Mouse (Mus musculus) heart, adult 2 months (tissue): ENCODE measurements around the gene Sept9.
A peak's percentile ranks its signal among the peaks of the same experiment; 100 is the strongest.

Source experiments
- CTCF ChIP-seq: fragments of 200-600 bp; IDR thresholded peaks from 2 replicates; pipeline ENCODE4 v1.8.1; 2022; ENCODE audit warnings: antibody characterized with exemption, mild to moderate bottlenecking, moderate library complexity
- EP300 ChIP-seq: fragments of 200-500 bp; IDR thresholded peaks from 2 replicates; pipeline ENCODE4 v1.6.1; 2011; ENCODE audit warnings: low read depth, low read length, control low read depth; ENCODE audit not compliant: insufficient read depth
- POLR2A ChIP-seq: fragments of 200-500 bp; IDR thresholded peaks from 2 replicates; pipeline ENCODE4 v1.6.1; 2011; ENCODE audit warnings: mild to moderate bottlenecking, low read depth, low read length, control low read depth; ENCODE audit not compliant: insufficient read depth

GRCm38 (mm10) chr11:117326867-117327600, 127.6 kb downstream of the Sept9 start:
- 0 out of 2 replicates have a peak, but pooled peaks have one; percentile 48 for TF ChIP-seq EP300
- TF ChIP-seq CTCF = no peak
- TF ChIP-seq POLR2A = no peak
